10 mouse cellular contexts compared by ENCODE assay signal in the genomic region with DNA sequence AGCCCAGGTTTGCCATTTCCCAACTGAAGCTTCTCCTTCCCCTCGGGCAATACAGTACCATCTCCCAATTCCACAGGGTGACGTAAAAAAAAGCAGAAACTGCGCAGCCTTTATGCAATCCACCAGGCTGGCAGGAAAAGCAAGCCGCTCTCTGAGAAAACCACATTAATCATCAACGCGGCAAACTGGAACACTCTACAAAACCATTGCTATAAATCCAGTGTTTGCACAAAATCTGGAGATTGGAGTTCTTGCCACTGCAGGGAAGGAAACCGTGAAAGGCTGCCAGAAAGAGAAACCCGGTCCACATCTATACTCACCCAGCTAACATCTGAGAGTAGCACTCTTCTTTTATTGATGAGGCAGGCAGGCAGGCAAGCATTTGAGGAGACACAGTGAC.
DNase-seq lines count a peak whose midpoint lies in the region; ATAC-seq and TF ChIP-seq lines count a peak whose summit lies in the region.
"Had no signal": no experiment of that assay in that cellular context is flagged by ENCODE, and none has a peak within 500 bp of the region (broad histone marks: within the 10 kb centered on the region; RNA-seq: fewer than 3 reads in every experiment).

No protein-coding gene starts in this region.

- peak overlapping the region; percentile 33; the same call in 1 of the 2 replicates for H3K27ac ChIP-seq in neural tube, embryonic 15.5 days (replicated peaks)
- H3K27ac ChIP-seq in forebrain, embryonic 16.5 days (ENCODE audit: low read length) = no peak overlapping the region
- H3K27ac ChIP-seq: heart, embryonic 15.5 days had no signal

- ATAC-seq in neural tube, embryonic 15.5 days (ENCODE audit: low FRiP score) = peak; percentile 38; the same call in 1 of the 2 replicates
- no peak for ATAC-seq in forebrain, embryonic 16.5 days
- ATAC-seq: forebrain, postnatal 0 days had no signal

- no peak for TF ChIP-seq CTCF in lung, adult 2 months (IDR thresholded peaks at IDR 0.05; ENCODE audit: insufficient read depth, low read length)

- H3K9ac ChIP-seq in neural tube, embryonic 15.5 days (replicated peaks) = no peak overlapping the region
- H3K9ac ChIP-seq in forebrain, embryonic 16.5 days (replicated peaks; ENCODE audit: low read depth, low read length) = no peak overlapping the region
- H3K9ac ChIP-seq: forebrain, postnatal 0 days; heart, embryonic 15.5 days had no signal

- DNase-seq in neural tube, embryonic 10.5 days (ENCODE audit: extremely low spot score, low spot score) = no peak
- DNase-seq in fat pad, adult 2 months (ENCODE audit: extremely low read depth, low read depth, low spot score) = peak; percentile 81
- peak; percentile 28 for DNase-seq in lung, adult 2 months
- DNase-seq in left cerebral cortex, postnatal 4 days = no peak
- no peak for DNase-seq in heart, adult 18-20 months
- DNase-seq: embryo, embryonic 11 days; forebrain, postnatal 0 days had no signal

- H3K9me3 ChIP-seq in neural tube, embryonic 15.5 days (replicated peaks) = no peaks in the 10 kb centered on the region
- no peaks in the 10 kb centered on the region for H3K9me3 ChIP-seq in forebrain, embryonic 16.5 days (ENCODE audit: control insufficient read depth, low read length)
- H3K9me3 ChIP-seq: heart, embryonic 15.5 days had no signal

- H3K4me3 ChIP-seq in neural tube, embryonic 15.5 days (replicated peaks) = no peak overlapping the region
- H3K4me3 ChIP-seq in lung, adult 2 months (replicated peaks; ENCODE audit: extremely low read depth, low read depth, low read length) = no peak overlapping the region
- H3K4me3 ChIP-seq in forebrain, embryonic 16.5 days (replicated peaks; ENCODE audit: low read length) = no peak overlapping the region
- H3K4me3 ChIP-seq: heart, embryonic 15.5 days had no signal

- H3K4me2 ChIP-seq in neural tube, embryonic 15.5 days = no peak overlapping the region
- no peak overlapping the region for H3K4me2 ChIP-seq in forebrain, embryonic 16.5 days (ENCODE audit: low read length)
- H3K4me2 ChIP-seq: heart, embryonic 15.5 days had no signal

- no peak for TF ChIP-seq POLR2A in lung, adult 2 months (IDR thresholded peaks at IDR 0.05; ENCODE audit: borderline replicate concordance, extremely low read depth, low read depth, low read length)

- peaks cover 18% of the 10 kb centered on the region; the same call in 1 of the 2 replicates for H3K27me3 ChIP-seq in neural tube, embryonic 15.5 days (replicated peaks)
- H3K27me3 ChIP-seq in forebrain, embryonic 16.5 days (replicated peaks; ENCODE audit: control insufficient read depth, insufficient read depth, low read length) = no peaks in the 10 kb centered on the region

- intact Hi-C loops in left cerebral cortex, postnatal 4 days (cut with DNase I) = no loop called here

- no peaks in the 10 kb centered on the region for H3K36me3 ChIP-seq in neural tube, embryonic 15.5 days
- no peaks in the 10 kb centered on the region for H3K36me3 ChIP-seq in forebrain, embryonic 16.5 days (ENCODE audit: control insufficient read depth, insufficient read depth)
- H3K36me3 ChIP-seq: heart, embryonic 15.5 days had no signal

- 34% methylated on average over 8 of the region's 8 CpGs for WGBS in neural tube, embryonic 15.5 days
- 40% methylated on average over 8 of the region's 8 CpGs for WGBS in lung, adult 2 months
- WGBS in forebrain, embryonic 16.5 days = 73% methylated on average over 8 of the region's 8 CpGs

- H3K4me1 ChIP-seq in neural tube, embryonic 15.5 days = peaks cover 25% of the 10 kb centered on the region
- 0 out of 2 replicates have a peak, but pooled peaks cover 3% of the 10 kb centered on the region for H3K4me1 ChIP-seq in lung, adult 2 months (ENCODE audit: control insufficient read depth, insufficient read depth, low read length)
- H3K4me1 ChIP-seq in forebrain, embryonic 16.5 days (replicated peaks; ENCODE audit: control insufficient read depth, insufficient read depth, low read length) = no peaks in the 10 kb centered on the region
- H3K4me1 ChIP-seq: heart, embryonic 15.5 days had no signal

Comparison
In these comparisons a context has a peak if more than half of its experiments do, and no peak if none do; other contexts are left out.
1. DNase-seq: peak in fat pad, adult 2 months (single experiment) and lung, adult 2 months (single experiment); none in neural tube, embryonic 10.5 days (single experiment), left cerebral cortex, postnatal 4 days (single experiment) and heart, adult 18-20 months (0 of 2).